Mouse (Mus musculus) forebrain, embryonic 11.5 days (tissue): ENCODE measurements around the gene Iqgap2. TPM values are rescaled to one million over a fixed set of nuclear protein-coding genes. Genes with fewer than 3 reads are reported as not detected.

Source experiments
- ATAC-seq: fragments of 200-750 bp; cut with Nextera tagmentation; replicated peaks from 2 replicates; pipeline ENCODE4 v1.8.0; 2017; ENCODE audit warnings: moderate TSS enrichment; ENCODE audit not compliant: low FRiP score
- DNase-seq: peaks from one replicate; pipeline ENCODE4 v3.0.0-alpha.2; 2017; ENCODE audit warnings: low spot score
- H3K27ac ChIP-seq: fragments of 300-500 bp; sonication (generic); 2 replicates; pipeline ENCODE4 v1.5.1; 2014; ENCODE audit warnings: low read depth, low read length
- H3K27me3 ChIP-seq: fragments of 300-500 bp; sonication (generic); 2 replicates; pipeline ENCODE4 v1.6.1; 2014; ENCODE audit warnings: mild to moderate bottlenecking, low read length, mixed read lengths; ENCODE audit not compliant: control insufficient read depth, insufficient read depth
- H3K36me3 ChIP-seq: fragments of 300-500 bp; sonication (generic); 2 replicates; pipeline ENCODE4 v1.6.1; 2014; ENCODE audit warnings: mild to moderate bottlenecking, low read length, moderate library complexity, mixed read lengths; ENCODE audit not compliant: control insufficient read depth, insufficient read depth
- H3K4me1 ChIP-seq: fragments of 300-500 bp; sonication (generic); replicated peaks from 2 replicates; pipeline ENCODE4 v1.6.1; 2014; ENCODE audit warnings: low read length, mixed read lengths; ENCODE audit not compliant: control insufficient read depth, insufficient read depth
- H3K4me2 ChIP-seq: fragments of 300-500 bp; sonication (generic); 2 replicates; pipeline ENCODE4 v1.6.1; 2014; ENCODE audit warnings: low read depth, mild to moderate bottlenecking, low read length, moderate library complexity, mixed read lengths; ENCODE audit not compliant: severe bottlenecking
- H3K4me3 ChIP-seq: fragments of 300-500 bp; sonication (generic); 2 replicates; pipeline ENCODE4 v1.5.1; 2014; ENCODE audit warnings: low read depth, low read length
- H3K9ac ChIP-seq: fragments of 300-500 bp; sonication (generic); 2 replicates; pipeline ENCODE4 v1.6.1; 2014; ENCODE audit warnings: low read length
- H3K9me3 ChIP-seq: fragments of 300-500 bp; sonication (generic); 2 replicates; pipeline ENCODE4 v1.6.1; 2016; ENCODE audit warnings: low read length, mixed read lengths; ENCODE audit not compliant: control insufficient read depth
- WGBS: fragments of 180-500 bp; shearing (Covaris S2); extraction: QIAGEN DNeasy Blood & Tissue Kit; methylation state at CpG from one replicate; pipeline ENCODE4 v1.1.7; 2014; 5-methylcytosine and 5-hydroxymethylcytosine counted together
- polyA plus RNA-seq: library from polyadenylated mRNA; unstranded; fragments of >200 nt; fragmentation: Nextera tagmentation; extraction: Ambion mirVana; gene quantifications from 2 replicates; pipeline ENCODE4 v1.2.1, GENCODE M21; 2014

The Iqgap2 gene
- polyA plus RNA-seq, 1 experiment from 2014 or later, result 20.1 TPM

- Histone ChIP-seq H3K27me3 (no peaks in the 10 kb centered on the region), H3K27ac (no peak overlapping the region), H3K9me3 (no peaks in the 10 kb centered on the region), H3K36me3 (no peaks in the 10 kb centered on the region), H3K4me1 (peaks cover 4% of the 10 kb centered on the region; the same call in 1 of the 2 replicates), H3K9ac (no peak overlapping the region), H3K4me3 (no peak overlapping the region), H3K4me2 (no peak overlapping the region)
- ATAC-seq, result no peak
- WGBS, result 86% methylated on average over 5 of the region's 5 CpGs
- no peak for DNase-seq
Observed at GRCm38 (mm10) chr13:95584898-95585297, 306.8 kb downstream of the Iqgap2 start.

GRCm38 (mm10) chr13:95583237-95584189 is 308.2 kb downstream of the Iqgap2 start:
- H3K27ac ChIP-seq, result no peak overlapping the region
- WGBS, result 69% methylated on average over 19 of the region's 19 CpGs
- no peaks in the 10 kb centered on the region for H3K27me3 ChIP-seq
- no peak overlapping the region for H3K4me2 ChIP-seq
- no peaks in the 10 kb centered on the region for H3K9me3 ChIP-seq
- DNase-seq (no peak), ATAC-seq (0 out of 2 replicates have a peak, but pooled peaks have one; percentile 36)
- no peaks in the 10 kb centered on the region for H3K36me3 ChIP-seq
- no peak overlapping the region for H3K4me3 ChIP-seq
- no peak overlapping the region for H3K9ac ChIP-seq
- H3K4me1 ChIP-seq, result peaks cover 4% of the 10 kb centered on the region; the same call in 1 of the 2 replicates

GRCm38 (mm10) chr13:95581850-95582249 is 309.9 kb downstream of the Iqgap2 start:
- no peaks in the 10 kb centered on the region for H3K36me3 ChIP-seq
- peaks cover 4% of the 10 kb centered on the region; the same call in 1 of the 2 replicates for H3K4me1 ChIP-seq

GRCm38 (mm10) chr13:95578016-95578697 is 313.6 kb downstream of the Iqgap2 start:
- DNase-seq, result no peak
- H3K27ac ChIP-seq, result no peak overlapping the region
- WGBS, result 86% methylated on average over 5 of the region's 5 CpGs
- H3K4me2 ChIP-seq, result no peak overlapping the region
- no peaks in the 10 kb centered on the region; the same call in 1 of the 2 replicates for H3K4me1 ChIP-seq
- H3K9me3 ChIP-seq, result no peaks in the 10 kb centered on the region
- H3K36me3 ChIP-seq, result no peaks in the 10 kb centered on the region
- H3K9ac ChIP-seq, result no peak overlapping the region
- no peaks in the 10 kb centered on the region for H3K27me3 ChIP-seq
- ATAC-seq, result no peak
- H3K4me3 ChIP-seq, result no peak overlapping the region

More at GRCm38 (mm10) chr13:95581850-95582249, 309.9 kb downstream of the Iqgap2 start:
- WGBS, result 35% methylated on average over 1 of the region's 1 CpGs
- ATAC-seq (no peak), DNase-seq (no peak)
- H3K4me2 ChIP-seq, result no peak overlapping the region
- H3K27ac ChIP-seq, result no peak overlapping the region
- H3K27me3 ChIP-seq, result no peaks in the 10 kb centered on the region
- H3K9me3 ChIP-seq, result no peaks in the 10 kb centered on the region
- H3K9ac ChIP-seq, result no peak overlapping the region
- no peak overlapping the region for H3K4me3 ChIP-seq

Other genes starting within 250 kb of the Iqgap2 start
- 2.3 and 3.1 TPM in 2 replicates for gene F2rl2, start 195.1 kb downstream of the Iqgap2 start, polyA plus RNA-seq
- 31.5 and 36.7 TPM in 2 replicates for gene Gm20075, start 189.5 kb upstream of the Iqgap2 start, polyA plus RNA-seq
- gene Gm17190, start 190.1 kb upstream of the Iqgap2 start, polyA plus RNA-seq, result not detected in 2 replicates
- gene Sv2c, start 240.7 kb upstream of the Iqgap2 start, polyA plus RNA-seq, result 0.86 and 1.2 TPM in 2 replicates